Mouse (Mus musculus) heart, postnatal 36 days (tissue): Measurements from ENCODE around the gene Olfr448. TPM values are rescaled to one million over a fixed set of nuclear protein-coding genes. Genes with fewer than 3 reads are reported as not detected.

Source experiments
- DNase-seq, 2 experiments: peaks; one replicate each; pipeline ENCODE4 v3.0.0; 2021 to 2022
- intact Hi-C: fragments of 180-260 bp; cut with DNase I; formaldehyde crosslinking; loops from one replicate; pipeline ENCODE4 v1.15.1; 2025
- total RNA-seq, 2 experiments: library from RNA; stranded (reverse); gene quantifications; 2 replicates each; pipeline ENCODE4 v1.2.3; 2021

Olfr448 gene
- not detected for total RNA-seq

DNA sequence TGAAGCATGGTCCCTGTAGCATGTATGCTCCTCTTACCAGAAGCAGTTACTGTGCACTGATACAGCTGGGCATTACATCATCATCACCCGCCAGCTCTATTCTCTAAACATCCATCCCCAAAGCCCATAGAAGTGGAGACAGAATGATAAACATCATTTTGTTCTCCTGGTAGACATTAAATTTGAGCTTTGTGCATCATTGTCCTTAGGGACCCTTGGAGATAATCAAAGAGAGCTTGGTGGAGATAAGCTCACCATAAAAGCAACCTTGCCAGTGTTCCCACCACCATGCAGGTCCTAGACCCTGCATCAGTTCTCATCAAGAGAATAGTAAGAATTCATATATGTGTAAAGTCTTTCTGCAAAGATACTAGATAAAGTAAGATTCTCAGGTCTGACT is at the start of gene Olfr448:
TSS of gene Olfr448 (plus strand) at position 301 of the 400 bp plus-strand sequence.
- no peak for DNase-seq
- intact Hi-C loops, result no loop called here

DNA sequence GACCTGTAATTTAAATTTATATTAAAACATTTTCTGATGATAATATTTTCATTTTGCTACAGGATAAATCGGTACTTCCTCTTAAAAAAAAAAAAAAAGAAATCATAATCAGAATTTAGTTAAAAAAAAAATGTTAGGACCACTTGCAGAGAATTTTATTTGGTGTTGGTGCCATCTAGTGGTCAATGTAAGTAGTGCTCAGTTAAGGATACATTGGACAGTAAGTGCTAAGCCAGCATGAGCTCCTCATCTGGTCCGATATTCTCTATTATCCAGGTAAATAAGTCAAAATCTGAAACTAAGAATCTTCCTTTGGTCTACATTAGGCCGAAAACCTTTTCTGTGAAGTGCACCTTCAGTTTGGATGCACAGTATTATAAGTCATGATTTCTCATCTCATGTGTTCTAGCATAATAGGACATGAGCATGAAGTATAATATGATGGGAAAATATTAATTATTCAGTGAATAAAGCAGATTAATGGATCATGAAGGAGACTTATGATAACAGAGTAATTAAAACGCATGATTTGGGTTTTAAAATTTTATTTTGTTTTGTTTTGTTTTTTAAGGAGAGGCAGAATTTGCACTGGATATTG is 29.9 kb upstream of the Olfr448 start:
- peak; percentile 3 to 6 for DNase-seq
- intact Hi-C loops, result loop anchor here (5.0 kb wide), 2 partner anchors 248 to 633 kb away; no protein-coding TSS in a partner anchor

DNA sequence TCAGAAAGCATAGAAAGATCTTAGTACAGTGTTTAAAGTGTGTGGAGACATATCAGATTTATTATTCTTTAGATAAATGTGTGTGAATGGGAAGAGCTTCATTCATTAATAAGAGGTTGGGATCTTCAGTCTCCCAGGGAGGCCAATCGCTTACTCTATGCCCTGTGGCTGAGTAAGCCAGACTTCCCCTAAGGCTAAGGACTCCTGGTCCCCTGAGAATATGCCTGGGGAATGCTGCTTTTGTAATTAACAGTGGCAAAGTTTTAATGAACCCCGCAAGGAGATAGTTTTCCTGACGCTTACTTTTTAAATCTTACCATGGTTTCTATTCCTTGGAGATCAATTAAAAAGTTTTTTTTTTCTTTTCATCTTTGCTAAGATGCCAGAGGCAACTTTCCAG is 20.5 kb upstream of the Olfr448 start:
- intact Hi-C loops, result no loop called here
- DNase-seq, result no peak

DNA sequence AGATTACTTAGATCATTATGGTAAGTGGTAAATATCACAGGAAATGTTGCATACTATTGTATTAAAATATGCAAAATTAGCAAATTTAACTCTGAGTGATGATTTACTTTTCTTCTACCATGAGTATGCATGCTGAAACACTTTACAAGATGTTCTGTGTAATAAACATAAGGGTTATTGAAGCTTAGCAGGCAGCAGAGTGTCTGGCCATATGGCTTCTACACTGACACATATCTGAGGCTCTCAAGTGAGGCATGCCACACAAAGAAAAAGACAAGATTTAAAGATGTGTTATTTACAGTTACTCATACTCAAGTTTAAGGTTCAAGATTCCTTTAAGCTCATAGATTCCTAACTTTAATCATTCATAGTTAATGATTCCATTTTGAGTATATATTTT is 13.9 kb upstream of the Olfr448 start:
- intact Hi-C loops, result no loop called here
- DNase-seq, result no peak

DNA sequence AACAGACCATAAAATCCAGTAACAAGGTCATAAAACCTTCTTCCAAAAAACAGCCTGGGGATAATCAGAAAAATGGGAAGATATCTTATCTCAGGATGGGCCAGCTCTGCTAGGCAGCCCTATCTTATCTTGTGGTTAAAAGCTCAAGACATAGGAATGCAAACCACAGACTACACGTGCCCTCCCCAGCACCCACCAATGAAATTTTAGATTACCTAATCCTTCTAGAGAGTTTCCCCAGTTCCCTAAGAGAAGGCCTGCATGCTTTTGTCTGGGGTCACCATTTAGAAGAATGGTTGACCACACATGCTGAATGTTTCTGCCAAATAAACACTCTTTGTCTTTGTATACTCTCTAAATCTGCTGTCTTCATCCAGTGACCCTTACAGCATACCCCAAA is 10.1 kb downstream of the Olfr448 start:
- DNase-seq, result no peak

DNA sequence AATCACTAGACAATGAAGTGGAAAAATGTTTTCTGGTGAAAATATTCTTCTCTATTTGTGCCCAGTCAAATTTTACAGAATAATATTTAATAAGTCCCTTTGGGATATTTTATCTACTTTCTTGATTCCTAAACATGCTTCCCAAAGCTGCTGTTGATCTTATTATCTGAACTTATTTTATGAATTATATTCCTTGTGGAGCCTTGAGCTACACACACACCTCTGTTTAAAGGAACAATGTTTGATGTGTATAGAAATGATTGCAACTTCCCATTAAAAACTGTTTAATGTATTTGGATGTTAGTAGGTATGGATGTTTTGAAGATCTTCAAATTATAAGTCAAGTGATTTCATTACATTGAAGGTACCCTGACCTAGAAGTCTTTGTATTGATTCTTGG is 18.3 kb downstream of the Olfr448 start, which contains the start of gene Olfr447:
TSS of gene Olfr447 (plus strand) at position 301 of the 400 bp plus-strand sequence.
- intact Hi-C loops, result no loop called here
- no peak for DNase-seq

More for the DNA sequence above, 10.1 kb downstream of the Olfr448 start:
- intact Hi-C loops, result no loop called here

DNA sequence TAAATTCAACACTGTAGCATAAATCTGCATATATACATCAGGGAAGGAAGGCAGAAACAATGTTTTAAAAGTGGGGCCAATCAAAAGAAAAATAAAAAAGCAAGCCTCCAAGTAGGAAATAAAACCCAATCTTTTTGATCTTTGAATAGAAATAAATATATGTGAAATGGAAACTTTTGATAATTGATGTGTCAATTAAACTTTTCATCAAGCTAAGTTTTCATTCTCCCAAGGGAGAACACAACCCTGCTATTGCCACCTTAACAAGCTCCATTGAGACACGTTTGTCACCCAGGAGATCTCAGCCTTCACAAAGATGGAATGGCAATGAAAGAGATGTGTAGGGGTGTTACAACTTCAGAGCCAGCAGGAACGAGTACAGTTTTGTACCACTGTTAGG is 30.8 kb downstream of the Olfr448 start, which contains the start of gene Olfr446:
TSS of gene Olfr446 (plus strand) at position 301 of the 400 bp plus-strand sequence.
- intact Hi-C loops, result no loop called here
- no peak for DNase-seq

Other genes with a start within 250 kb of the Olfr448 start
- 1 to 10 TPM; 3.4 to 3.5 TPM for gene Tcaf2, start 245.2 kb upstream of the Olfr448 start, total RNA-seq
- 10 to 100 TPM; 11.4 to 12.2 TPM for gene Tcaf1, start 180.4 kb upstream of the Olfr448 start, total RNA-seq
- gene Olfr453, start 151.1 kb upstream of the Olfr448 start, total RNA-seq, result not detected
- not detected for gene Olfr38, start 134.0 kb upstream of the Olfr448 start, total RNA-seq
- gene Olfr452, start 105.3 kb upstream of the Olfr448 start, total RNA-seq, result not detected
- gene Olfr450, start 78.5 kb upstream of the Olfr448 start, total RNA-seq, result not detected
- not detected for gene Olfr449, start 56.1 kb upstream of the Olfr448 start, total RNA-seq
- not detected for gene Olfr447, start 18.4 kb downstream of the Olfr448 start, total RNA-seq
- gene Olfr446, start 30.9 kb downstream of the Olfr448 start, total RNA-seq, result not detected
- gene Olfr444, start 58.6 kb downstream of the Olfr448 start, total RNA-seq, result not detected
- gene Olfr441, start 215.9 kb downstream of the Olfr448 start, total RNA-seq, result not detected